Mouse (Mus musculus): ENCODE results near the gene Syde2.

- TF ChIP-seq POLR2A (IDR thresholded peaks at IDR 0.05; ENCODE audit: control insufficient read depth, extremely low read depth, insufficient read depth, low read length, poor library complexity) = no peak
- TF ChIP-seq CTCF (IDR thresholded peaks at IDR 0.05; ENCODE audit: borderline replicate concordance, control insufficient read depth, extremely low read depth, insufficient read depth, low read length, poor library complexity) = no peak
Measured at GRCm38 (mm10) chr3:145946654-145947053, 41.0 kb upstream of the Syde2 start.
